Mouse (Mus musculus): ENCODE measurements around the gene Cmip. TPM values are rescaled to one million over a fixed set of nuclear protein-coding genes. Genes with fewer than 3 reads are reported as not detected.

Gene Cmip
- polyA plus RNA-seq (2015; fragmentation: Nextera tagmentation; extraction: Ambion mirVana): 13.7 and 14.2 TPM in 2 replicates

GRCm38 (mm10) chr8:117257029-117257820 is at the start of gene Cmip:
Gene Cmip (plus strand): TSS chr8:117257064.
- Histone ChIP-seq H3K9me3 (replicated peaks; ENCODE audit: control insufficient read depth, low read length) (no peaks in the 10 kb centered on the region), H3K4me3 (replicated peaks; ENCODE audit: low read length) (peak within 1 kb of the TSS; percentile 90), H3K27ac (ENCODE audit: low read length) (peak within 1 kb of the TSS; percentile 79), H3K4me1 (ENCODE audit: control insufficient read depth, insufficient read depth, low read length) (peaks cover 37% of the 10 kb centered on the region), H3K4me2 (ENCODE audit: low read depth, low read length) (peak within 1 kb of the TSS; percentile 77), H3K27me3 (ENCODE audit: control insufficient read depth, insufficient read depth, low read length) (no peaks in the 10 kb centered on the region), H3K9ac (ENCODE audit: low read length) (peak within 1 kb of the TSS; percentile 97), H3K36me3 (ENCODE audit: control insufficient read depth, insufficient read depth, low read length) (no peaks in the 10 kb centered on the region)
- ATAC-seq (ENCODE audit: insufficient read depth, low FRiP score): peak; percentile 3
- WGBS: under 1% methylated on average over 65 of the region's 65 CpGs

GRCm38 (mm10) chr8:117209150-117209549 is 47.7 kb upstream of the Cmip start:
- Histone ChIP-seq H3K4me1 (ENCODE audit: control insufficient read depth, insufficient read depth, low read length) (no peaks in the 10 kb centered on the region), H3K9ac (ENCODE audit: low read length) (no peak overlapping the region), H3K4me3 (replicated peaks; ENCODE audit: low read length) (no peak overlapping the region), H3K36me3 (ENCODE audit: control insufficient read depth, insufficient read depth, low read length) (0 out of 2 replicates have a peak, but pooled peaks cover 1% of the 10 kb centered on the region), H3K9me3 (replicated peaks; ENCODE audit: control insufficient read depth, low read length) (no peaks in the 10 kb centered on the region), H3K27me3 (ENCODE audit: control insufficient read depth, insufficient read depth, low read length) (no peaks in the 10 kb centered on the region), H3K4me2 (ENCODE audit: low read depth, low read length) (no peak overlapping the region), H3K27ac (ENCODE audit: low read length) (no peak overlapping the region)
- WGBS: 83% methylated on average over 12 of the region's 12 CpGs
- ATAC-seq (ENCODE audit: insufficient read depth, low FRiP score): no peak

GRCm38 (mm10) chr8:117212100-117212499 is 44.8 kb upstream of the Cmip start:
- no peaks in the 10 kb centered on the region for H3K4me1 ChIP-seq (ENCODE audit: control insufficient read depth, insufficient read depth, low read length)
- H3K4me3 ChIP-seq (replicated peaks; ENCODE audit: low read length): no peak overlapping the region
- no peaks in the 10 kb centered on the region for H3K27me3 ChIP-seq (ENCODE audit: control insufficient read depth, insufficient read depth, low read length)
- H3K27ac ChIP-seq (ENCODE audit: low read length): no peak overlapping the region
- no peak overlapping the region for H3K9ac ChIP-seq (ENCODE audit: low read length)
- H3K9me3 ChIP-seq (replicated peaks; ENCODE audit: control insufficient read depth, low read length): no peaks in the 10 kb centered on the region
- no peaks in the 10 kb centered on the region for H3K36me3 ChIP-seq (ENCODE audit: control insufficient read depth, insufficient read depth, low read length)
- ATAC-seq (ENCODE audit: insufficient read depth, low FRiP score): no peak
- 90% methylated on average over 11 of the region's 11 CpGs for WGBS
- no peak overlapping the region for H3K4me2 ChIP-seq (ENCODE audit: low read depth, low read length)

DNA sequence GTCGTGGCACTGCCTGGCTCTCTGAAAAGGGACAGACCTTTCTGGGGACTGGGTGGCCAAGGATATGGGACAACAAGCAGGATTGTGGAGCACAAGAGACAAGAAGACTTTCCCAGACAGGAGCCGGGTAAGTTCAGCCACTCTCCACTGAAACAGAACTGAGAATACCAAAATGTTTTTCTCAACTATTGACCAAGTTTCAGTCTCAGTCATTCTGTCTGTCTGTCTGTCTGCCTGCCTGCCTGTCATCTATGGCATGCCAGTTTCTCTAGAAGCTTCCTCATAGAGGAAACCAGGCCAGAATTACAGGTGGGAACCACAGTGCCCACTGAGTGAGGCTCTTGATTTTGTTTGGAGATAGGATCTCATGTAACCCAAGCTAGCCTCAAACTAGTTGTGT is 39.1 kb upstream of the Cmip start:
- 86% methylated on average over 2 of the region's 2 CpGs for WGBS
- H3K4me3 ChIP-seq (replicated peaks; ENCODE audit: low read length): no peak overlapping the region
- no peaks in the 10 kb centered on the region for H3K27me3 ChIP-seq (ENCODE audit: control insufficient read depth, insufficient read depth, low read length)
- H3K9me3 ChIP-seq (replicated peaks; ENCODE audit: control insufficient read depth, low read length): no peaks in the 10 kb centered on the region
- no peak for ATAC-seq (ENCODE audit: insufficient read depth, low FRiP score)
- H3K36me3 ChIP-seq (ENCODE audit: control insufficient read depth, insufficient read depth, low read length): no peaks in the 10 kb centered on the region
- no peaks in the 10 kb centered on the region for H3K4me1 ChIP-seq (ENCODE audit: control insufficient read depth, insufficient read depth, low read length)
- no peak overlapping the region for H3K4me2 ChIP-seq (ENCODE audit: low read depth, low read length)
- H3K9ac ChIP-seq (ENCODE audit: low read length): no peak overlapping the region
- H3K27ac ChIP-seq (ENCODE audit: low read length): no peak overlapping the region

DNA sequence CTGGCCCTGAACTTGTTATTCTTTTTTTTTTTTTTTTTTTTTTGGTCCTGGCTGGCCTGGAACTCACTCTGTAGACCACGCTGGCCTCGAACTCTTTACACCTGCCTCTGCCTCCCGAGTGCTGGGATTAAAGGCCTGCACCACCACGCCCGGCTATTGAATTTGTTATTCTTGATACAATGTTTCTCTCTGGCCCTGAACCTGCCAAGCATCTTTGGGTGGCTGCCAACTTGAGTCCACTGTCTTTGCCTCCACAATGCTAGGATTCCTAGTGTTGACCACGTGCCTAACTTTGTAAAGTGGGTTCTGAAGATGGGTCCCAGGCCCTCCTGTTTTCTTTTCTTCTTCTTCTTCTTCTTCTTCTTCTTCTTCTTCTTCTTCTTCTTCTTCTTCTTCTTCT is 34.5 kb upstream of the Cmip start:
- Histone ChIP-seq H3K9me3 (replicated peaks; ENCODE audit: control insufficient read depth, low read length) (no peaks in the 10 kb centered on the region), H3K27ac (ENCODE audit: low read length) (no peak overlapping the region), H3K4me2 (ENCODE audit: low read depth, low read length) (no peak overlapping the region), H3K27me3 (ENCODE audit: control insufficient read depth, insufficient read depth, low read length) (no peaks in the 10 kb centered on the region), H3K4me1 (ENCODE audit: control insufficient read depth, insufficient read depth, low read length) (no peaks in the 10 kb centered on the region), H3K4me3 (replicated peaks; ENCODE audit: low read length) (no peak overlapping the region), H3K9ac (ENCODE audit: low read length) (no peak overlapping the region), H3K36me3 (ENCODE audit: control insufficient read depth, insufficient read depth, low read length) (no peaks in the 10 kb centered on the region)
- no peak for ATAC-seq (ENCODE audit: insufficient read depth, low FRiP score)
- 63% methylated on average over 6 of the region's 6 CpGs for WGBS

DNA sequence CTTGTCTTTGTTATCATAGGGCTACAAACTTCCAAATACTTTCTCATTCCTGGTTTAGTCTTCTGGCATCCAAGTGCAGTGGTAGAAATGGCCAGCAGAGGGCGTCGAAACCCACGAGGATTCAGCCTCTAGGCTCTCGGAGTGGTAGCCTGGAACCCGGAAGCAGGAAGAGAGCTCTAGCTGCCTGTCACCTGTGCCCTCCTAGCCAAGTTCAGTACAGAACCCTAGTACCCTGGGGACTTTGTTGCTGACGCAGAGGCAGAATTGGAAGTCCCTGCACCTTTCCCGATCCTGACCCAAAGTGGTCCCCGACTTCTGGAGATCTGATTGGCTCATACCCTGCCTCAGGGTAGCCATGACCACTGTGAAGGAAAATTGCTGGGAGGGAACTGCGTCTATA is 32.2 kb upstream of the Cmip start:
- Histone ChIP-seq H3K4me2 (ENCODE audit: low read depth, low read length) (peak overlapping the region; percentile 51), H3K27ac (ENCODE audit: low read length) (no peak overlapping the region), H3K9me3 (replicated peaks; ENCODE audit: control insufficient read depth, low read length) (no peaks in the 10 kb centered on the region), H3K27me3 (ENCODE audit: control insufficient read depth, insufficient read depth, low read length) (no peaks in the 10 kb centered on the region), H3K36me3 (ENCODE audit: control insufficient read depth, insufficient read depth, low read length) (no peaks in the 10 kb centered on the region), H3K9ac (ENCODE audit: low read length) (peak overlapping the region; percentile 64), H3K4me1 (ENCODE audit: control insufficient read depth, insufficient read depth, low read length) (no peaks in the 10 kb centered on the region), H3K4me3 (replicated peaks; ENCODE audit: low read length) (peak overlapping the region; percentile 36)
- peak; percentile 93 for ATAC-seq (ENCODE audit: insufficient read depth, low FRiP score)
- 12% methylated on average over 9 of the region's 9 CpGs for WGBS

DNA sequence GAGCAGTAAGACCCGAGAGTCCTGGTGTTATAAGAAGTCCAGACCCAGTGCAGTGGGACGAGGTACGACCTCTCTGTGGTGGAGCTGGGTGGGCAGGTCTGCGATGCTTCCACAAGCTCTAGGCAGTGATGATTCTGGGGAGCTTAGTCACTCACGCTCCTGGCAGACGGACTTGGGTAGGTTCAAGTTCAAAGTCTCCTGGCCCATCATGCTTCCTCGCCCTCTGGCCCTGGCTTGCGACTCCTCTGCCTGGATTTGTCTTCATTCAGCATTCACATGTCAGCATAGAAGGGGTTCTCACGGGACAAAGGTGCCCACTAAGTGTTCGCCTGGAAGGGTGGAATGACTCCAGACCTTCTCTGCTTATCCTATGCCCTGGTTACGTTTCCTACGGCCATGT is 30.6 kb upstream of the Cmip start:
- H3K36me3 ChIP-seq (ENCODE audit: control insufficient read depth, insufficient read depth, low read length): no peaks in the 10 kb centered on the region
- WGBS: 84% methylated on average over 12 of the region's 12 CpGs

GRCm38 (mm10) chr8:117227339-117227738 is 29.5 kb upstream of the Cmip start:
- Histone ChIP-seq H3K27ac (ENCODE audit: low read length) (no peak overlapping the region), H3K9ac (ENCODE audit: low read length) (no peak overlapping the region), H3K27me3 (ENCODE audit: control insufficient read depth, insufficient read depth, low read length) (no peaks in the 10 kb centered on the region), H3K4me3 (replicated peaks; ENCODE audit: low read length) (no peak overlapping the region), H3K9me3 (replicated peaks; ENCODE audit: control insufficient read depth, low read length) (no peaks in the 10 kb centered on the region), H3K36me3 (ENCODE audit: control insufficient read depth, insufficient read depth, low read length) (no peaks in the 10 kb centered on the region), H3K4me1 (ENCODE audit: control insufficient read depth, insufficient read depth, low read length) (no peaks in the 10 kb centered on the region), H3K4me2 (ENCODE audit: low read depth, low read length) (no peak overlapping the region)
- ATAC-seq (ENCODE audit: insufficient read depth, low FRiP score): no peak
- WGBS: 82% methylated on average over 2 of the region's 2 CpGs

More for the DNA sequence above, 30.6 kb upstream of the Cmip start:
- no peak for ATAC-seq (ENCODE audit: insufficient read depth, low FRiP score)
- H3K4me3 ChIP-seq (replicated peaks; ENCODE audit: low read length): no peak overlapping the region
- H3K27me3 ChIP-seq (ENCODE audit: control insufficient read depth, insufficient read depth, low read length): no peaks in the 10 kb centered on the region
- no peak overlapping the region for H3K27ac ChIP-seq (ENCODE audit: low read length)
- no peak overlapping the region for H3K9ac ChIP-seq (ENCODE audit: low read length)
- H3K4me1 ChIP-seq (ENCODE audit: control insufficient read depth, insufficient read depth, low read length): no peaks in the 10 kb centered on the region
- no peaks in the 10 kb centered on the region for H3K9me3 ChIP-seq (replicated peaks; ENCODE audit: control insufficient read depth, low read length)
- H3K4me2 ChIP-seq (ENCODE audit: low read depth, low read length): no peak overlapping the region

- Histone ChIP-seq H3K27me3 (ENCODE audit: control insufficient read depth, insufficient read depth, low read length) (no peaks in the 10 kb centered on the region; the same call in 1 of the 2 replicates), H3K4me3 (replicated peaks; ENCODE audit: low read length) (no peak overlapping the region), H3K4me1 (ENCODE audit: control insufficient read depth, insufficient read depth, low read length) (no peaks in the 10 kb centered on the region), H3K36me3 (ENCODE audit: control insufficient read depth, insufficient read depth, low read length) (no peaks in the 10 kb centered on the region), H3K4me2 (ENCODE audit: low read depth, low read length) (no peak overlapping the region), H3K9me3 (replicated peaks; ENCODE audit: control insufficient read depth, low read length) (no peaks in the 10 kb centered on the region), H3K9ac (ENCODE audit: low read length) (no peak overlapping the region), H3K27ac (ENCODE audit: low read length) (no peak overlapping the region)
- 80% methylated on average over 7 of the region's 7 CpGs for WGBS
- no peak for ATAC-seq (ENCODE audit: insufficient read depth, low FRiP score)
Measured at GRCm38 (mm10) chr8:117233199-117233598, 23.7 kb upstream of the Cmip start.
